Mouse (Mus musculus) left cerebral cortex, adult 18-20 months (tissue): ENCODE measurements around the gene P2ry6. TPM values are rescaled to one million over a fixed set of nuclear protein-coding genes. Genes with fewer than 3 reads are reported as not detected.

Source experiments
- DNase-seq, 2 experiments: peaks; one replicate each; pipeline ENCODE4 v3.0.0; 2021 to 2022; ENCODE audit warnings: low spot score in 2 of 2, mixed read lengths in 1 of 2
- long read RNA-seq, 2 experiments: library from polyadenylated mRNA; stranded (forward); transcript quantifications; one replicate each; pipeline ENCODE4 v2.0.0; 2021
- total RNA-seq, 2 experiments: library from RNA; stranded (reverse); gene quantifications; 2 replicates each; pipeline ENCODE4 v1.2.3; 2021

P2ry6 gene
- total RNA-seq: 1 to 10 TPM; 2.6 to 3.0 TPM
- long read RNA-seq, experiment 1, partial matches to known transcripts: 0 of 5 reads
- long read RNA-seq, experiment 1, other reads (novel, unspliced or antisense): 2 of 5 reads
- long read RNA-seq, experiment 2, partial matches to known transcripts: 1 of 5 reads
- long read RNA-seq, experiment 2, other reads (novel, unspliced or antisense): 1 of 5 reads

- no peak for DNase-seq
These were observed at the start of gene P2ry6 for GRCm38 (mm10) chr7:100974135-100974903. P2ry6 (minus strand) TSS chr7:100974649.

- peak; percentile 36 to 50 for DNase-seq
These were observed 43.0 kb upstream of the P2ry6 start for GRCm38 (mm10) chr7:101017492-101017891.

- DNase-seq: peak in 1 of 2 experiments; percentile 7
These were observed 42.6 kb upstream of the P2ry6 start for GRCm38 (mm10) chr7:101017021-101017461.

GRCm38 (mm10) chr7:101014985-101015384 lies 40.5 kb upstream of the P2ry6 start:
- DNase-seq: no peak

GRCm38 (mm10) chr7:101014041-101014440 lies 39.6 kb upstream of the P2ry6 start:
- no peak for DNase-seq

- no peak for DNase-seq
These were observed 38.1 kb upstream of the P2ry6 start, which contains the start of gene P2ry2 for GRCm38 (mm10) chr7:101012541-101012940. P2ry2 (minus strand) TSS chr7:101012866.

- DNase-seq: peak; percentile 23 to 24
These were observed 37.4 kb upstream of the P2ry6 start for GRCm38 (mm10) chr7:101011681-101012367.

- no peak for DNase-seq
These were observed 36.3 kb upstream of the P2ry6 start for GRCm38 (mm10) chr7:101010741-101011140.

GRCm38 (mm10) chr7:101006201-101006600 lies 31.8 kb upstream of the P2ry6 start:
- no peak for DNase-seq

GRCm38 (mm10) chr7:101005119-101005518 lies 30.7 kb upstream of the P2ry6 start:
- no peak for DNase-seq

GRCm38 (mm10) chr7:101003442-101004326 lies 29.2 kb upstream of the P2ry6 start:
- no peak for DNase-seq

GRCm38 (mm10) chr7:101002274-101002673 lies 27.8 kb upstream of the P2ry6 start:
- DNase-seq: no peak

GRCm38 (mm10) chr7:100999623-101000022 lies 25.2 kb upstream of the P2ry6 start:
- no peak for DNase-seq

GRCm38 (mm10) chr7:100998578-100998960 lies 24.1 kb upstream of the P2ry6 start:
- no peak for DNase-seq

- no peak for DNase-seq
These were observed 23.6 kb upstream of the P2ry6 start for GRCm38 (mm10) chr7:100997951-100998577.

GRCm38 (mm10) chr7:100997215-100997614 lies 22.8 kb upstream of the P2ry6 start:
- DNase-seq: no peak

GRCm38 (mm10) chr7:100995951-100996350 lies 21.5 kb upstream of the P2ry6 start:
- no peak for DNase-seq

- DNase-seq: no peak
These were observed 20.9 kb upstream of the P2ry6 start for GRCm38 (mm10) chr7:100995260-100995864.

- no peak for DNase-seq
These were observed 18.7 kb upstream of the P2ry6 start for GRCm38 (mm10) chr7:100993166-100993565.

- no peak for DNase-seq
These were observed 17.5 kb upstream of the P2ry6 start for GRCm38 (mm10) chr7:100991972-100992371.
